Mouse (Mus musculus): ENCODE measurements around the gene Arap2. TPM values are rescaled to one million over a fixed set of nuclear protein-coding genes. Genes with fewer than 3 reads are reported as not detected.

Gene Arap2
- 1 to 10 TPM; 8.7 to 9.2 TPM for total RNA-seq (2021)
- long read RNA-seq, experiment 1: 0 reads
- long read RNA-seq, experiment 2, full-length matches to known transcripts: 1 of 2 reads
- long read RNA-seq, experiment 2, partial matches to known transcripts: 0 of 2 reads
- long read RNA-seq, experiment 2, other reads (novel, unspliced or antisense): 1 of 2 reads

- intact Hi-C loops (cut with DNase I): loop anchor here (10.0 kb wide), 1 partner anchor 51 kb away; no protein-coding TSS in a partner anchor
- DNase-seq: peak; percentile 79 to 86
Measured at GRCm38 (mm10) chr5:62765784-62766701, at the start of gene Arap2. TSS of gene Arap2 (minus strand) at chr5:62766159.

- intact Hi-C loops (cut with DNase I): no loop called here
- no peak for DNase-seq
Measured at GRCm38 (mm10) chr5:62815741-62816140, 49.8 kb upstream of the Arap2 start.

DNA sequence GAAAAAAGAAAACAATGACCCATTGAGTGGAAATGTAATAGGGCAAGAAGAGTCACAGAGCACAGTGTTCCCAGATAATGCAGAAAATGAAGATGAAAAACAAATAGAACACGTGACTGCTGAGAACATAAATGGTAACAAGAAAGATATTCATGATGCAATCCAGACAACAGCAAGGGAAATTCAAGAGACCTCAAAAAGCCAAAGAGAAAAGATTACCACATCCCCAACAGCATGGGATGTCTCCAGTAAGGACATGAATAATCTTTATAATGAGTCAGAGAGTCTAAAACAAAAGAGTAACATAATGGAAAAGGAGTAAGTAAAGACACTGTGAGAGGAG is 48.1 kb upstream of the Arap2 start:
- intact Hi-C loops (cut with DNase I): no loop called here
- DNase-seq: no peak

DNA sequence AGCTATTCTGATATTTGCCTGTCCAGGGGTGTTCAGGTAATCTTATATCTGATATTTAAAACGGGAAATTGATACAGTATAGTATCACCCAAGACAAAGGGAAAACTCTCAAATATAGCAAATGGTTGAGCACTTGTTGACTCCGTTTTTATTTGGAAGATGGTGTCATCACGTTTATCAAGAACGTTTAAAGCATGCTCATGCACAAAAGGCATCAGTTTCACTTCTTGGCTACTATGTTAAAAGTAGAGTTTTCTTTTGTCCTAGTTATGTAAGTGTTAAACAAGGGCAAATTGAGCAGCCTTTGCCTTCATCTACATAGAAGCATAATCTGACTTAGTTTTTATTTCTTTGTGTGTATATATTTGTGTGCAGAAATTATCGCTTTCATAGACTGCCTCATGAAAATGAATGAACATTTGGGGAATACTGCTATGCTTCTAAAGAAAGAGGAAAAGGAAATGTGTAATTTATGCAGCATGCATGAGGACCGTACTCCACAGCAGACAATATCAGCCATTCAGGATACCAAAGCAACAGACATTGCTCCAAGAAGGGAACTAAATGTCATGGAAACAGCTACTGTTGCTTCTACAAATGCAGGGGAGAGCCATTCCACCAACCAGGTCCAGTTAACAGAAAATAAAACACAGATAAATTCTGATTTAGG is 47.6 kb upstream of the Arap2 start, which contains the start of gene Dthd1:
Gene Dthd1 (plus strand): TSS at position 422 of the 670 bp plus-strand sequence.
- no peak for DNase-seq
- intact Hi-C loops (cut with DNase I): no loop called here

DNA sequence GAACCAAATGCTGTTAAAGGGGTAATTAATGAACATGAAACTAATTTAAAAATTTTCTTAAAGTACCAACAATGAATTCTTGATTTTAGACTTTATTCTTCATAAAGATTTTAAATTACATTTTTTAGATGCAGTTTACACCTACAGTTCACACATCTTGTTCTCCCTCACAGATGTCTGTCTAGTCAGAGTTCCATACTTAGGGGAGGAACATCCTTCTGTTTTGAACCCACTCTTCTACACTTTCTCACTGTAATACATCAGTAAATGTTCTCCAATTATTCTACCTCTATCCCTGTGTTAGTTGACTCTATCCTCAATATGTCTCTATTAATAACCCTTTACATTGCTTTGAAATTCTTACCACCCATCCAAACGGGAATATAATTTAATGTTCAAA is 26.8 kb upstream of the Arap2 start:
- no peak for DNase-seq

GRCm38 (mm10) chr5:62790921-62791564 is 25.1 kb upstream of the Arap2 start:
- intact Hi-C loops (cut with DNase I): no loop called here
- DNase-seq: no peak

More for the DNA sequence above, 26.8 kb upstream of the Arap2 start:
- intact Hi-C loops (cut with DNase I): no loop called here

DNA sequence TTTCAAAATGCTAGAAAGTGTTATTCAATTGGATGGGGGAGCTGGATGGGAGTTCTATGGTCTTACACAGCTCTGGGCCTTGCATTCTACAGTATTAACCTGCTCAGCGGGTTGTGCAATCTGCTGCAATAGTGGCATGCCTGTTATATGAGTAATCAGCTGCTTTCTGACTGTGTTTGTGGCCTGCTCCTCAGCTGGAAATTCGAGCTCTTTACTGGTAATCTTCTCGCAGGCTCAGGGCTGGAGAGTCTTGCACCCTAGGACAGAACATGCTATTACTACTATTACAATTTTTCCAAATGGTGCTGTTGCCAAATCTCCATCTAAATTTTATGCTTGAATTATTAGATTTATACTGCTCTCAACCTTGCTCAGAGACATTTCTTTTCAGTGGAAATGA is 20.9 kb upstream of the Arap2 start:
- DNase-seq: no peak
- intact Hi-C loops (cut with DNase I): no loop called here

DNA sequence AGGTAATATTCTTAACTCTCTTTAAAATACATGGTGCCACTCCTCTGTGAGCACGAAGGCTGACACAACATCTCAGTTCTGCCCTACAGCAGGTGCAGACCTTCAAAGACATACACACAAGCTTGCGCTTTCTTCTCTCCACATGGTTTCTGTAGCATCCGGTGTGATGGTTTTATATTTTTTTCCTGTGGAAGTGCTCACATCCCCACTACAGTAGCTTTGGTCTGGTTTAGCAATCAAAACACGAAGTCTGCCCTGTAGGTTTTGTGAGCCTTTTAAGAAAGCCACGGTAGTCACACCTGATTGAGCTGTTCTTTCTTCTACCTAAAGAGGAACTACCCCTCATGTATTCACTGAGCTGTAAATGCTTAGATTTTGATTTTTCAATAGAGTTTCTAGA is 12.7 kb upstream of the Arap2 start:
- no peak for DNase-seq
- intact Hi-C loops (cut with DNase I): no loop called here

GRCm38 (mm10) chr5:62777804-62778203 is 11.8 kb upstream of the Arap2 start:
- intact Hi-C loops (cut with DNase I): no loop called here
- DNase-seq: no peak

DNA sequence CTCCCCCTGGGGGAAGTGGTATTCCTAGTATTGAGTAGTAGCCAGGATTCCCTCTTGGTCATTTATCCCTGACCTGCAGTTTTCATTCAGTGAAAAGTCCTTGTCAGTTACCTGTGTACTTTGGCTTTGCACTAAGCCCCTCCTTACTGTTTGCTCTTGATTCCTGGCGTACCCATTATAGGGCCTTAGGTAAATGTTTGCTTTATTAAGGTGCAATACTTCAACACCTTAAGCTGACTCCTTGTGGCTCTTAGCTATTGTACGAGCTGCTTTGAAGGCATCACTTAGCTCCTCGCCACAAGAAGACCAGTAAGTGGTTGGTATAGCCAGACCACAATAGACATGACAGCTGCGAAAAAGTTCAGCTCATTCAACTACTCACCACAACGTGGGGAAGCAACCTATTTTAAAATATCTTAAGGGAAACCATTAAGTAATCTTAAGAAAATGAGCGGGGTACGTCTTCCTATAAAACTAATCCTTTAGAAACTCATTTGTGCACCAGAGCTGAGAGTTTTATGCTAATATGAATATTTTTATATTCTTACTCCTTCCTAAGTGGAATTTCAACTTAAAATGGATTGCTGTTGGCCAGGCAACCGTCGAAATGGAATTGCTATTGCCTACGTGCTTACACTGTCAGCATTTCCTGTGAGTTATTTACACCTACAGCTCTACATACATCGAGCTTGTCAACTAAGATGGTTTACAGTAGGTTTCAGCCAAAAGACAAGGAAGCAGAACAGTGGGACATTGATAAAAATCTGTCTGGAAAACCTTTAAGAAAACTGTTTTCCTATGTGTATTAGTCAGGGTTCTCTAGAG is 6.0 kb upstream of the Arap2 start:
- DNase-seq: no peak

GRCm38 (mm10) chr5:62765459-62765783 is 538 bp downstream of the Arap2 start:
- intact Hi-C loops (cut with DNase I): loop anchor here (10.0 kb wide), 1 partner anchor 51 kb away; no protein-coding TSS in a partner anchor

More for the DNA sequence above, 6.0 kb upstream of the Arap2 start:
- intact Hi-C loops (cut with DNase I): no loop called here

DNA sequence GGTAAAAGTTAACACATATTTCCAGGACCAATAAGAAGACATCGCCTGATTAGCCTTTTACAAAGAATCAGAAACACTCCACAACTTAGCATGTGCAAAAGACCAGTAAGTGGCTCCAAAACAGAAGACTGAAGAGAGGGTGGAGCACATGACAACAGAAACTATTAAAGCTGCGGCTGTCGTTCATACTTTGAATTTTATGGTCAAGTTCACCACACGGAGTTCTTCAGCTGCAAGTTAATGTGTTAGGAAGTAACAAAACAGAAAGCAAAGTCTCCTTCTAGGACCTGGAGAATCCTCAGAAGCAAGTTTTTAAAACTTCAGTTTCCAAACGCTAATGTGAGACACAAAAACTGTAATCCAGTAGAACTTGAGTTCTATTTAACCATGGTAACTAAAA is 1.8 kb downstream of the Arap2 start:
- DNase-seq: no peak
- intact Hi-C loops (cut with DNase I): loop anchor here (10.0 kb wide), 1 partner anchor 49 kb away; no protein-coding TSS in a partner anchor

More at GRCm38 (mm10) chr5:62765459-62765783, 538 bp downstream of the Arap2 start:
- no peak for DNase-seq

DNA sequence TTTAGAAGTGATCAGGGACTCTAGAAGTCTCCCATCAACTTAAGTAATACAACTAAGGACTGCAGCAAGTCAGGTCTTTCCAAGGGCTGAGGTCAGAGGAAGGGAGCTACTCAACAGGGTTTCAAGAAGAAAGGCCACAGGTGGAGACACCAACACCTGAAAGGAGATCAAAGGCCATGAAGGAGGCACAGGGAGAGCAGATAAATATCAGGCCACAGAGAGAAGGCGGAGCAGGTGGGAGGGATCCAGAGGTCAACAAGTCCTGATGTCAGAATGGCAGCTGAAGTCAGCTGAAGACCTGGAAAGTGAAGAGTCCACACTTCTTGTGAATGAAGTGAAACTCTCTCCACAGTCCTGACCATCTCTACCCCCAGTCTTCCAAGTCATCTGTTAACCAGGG is 2.9 kb downstream of the Arap2 start:
- DNase-seq: no peak
- intact Hi-C loops (cut with DNase I): loop anchor here (10.0 kb wide), 1 partner anchor 48 kb away; no protein-coding TSS in a partner anchor

- intact Hi-C loops (cut with DNase I): loop anchor here (10.0 kb wide), 1 partner anchor 48 kb away; no protein-coding TSS in a partner anchor
- no peak for DNase-seq
Measured at GRCm38 (mm10) chr5:62762298-62762960, 3.5 kb downstream of the Arap2 start.

DNA sequence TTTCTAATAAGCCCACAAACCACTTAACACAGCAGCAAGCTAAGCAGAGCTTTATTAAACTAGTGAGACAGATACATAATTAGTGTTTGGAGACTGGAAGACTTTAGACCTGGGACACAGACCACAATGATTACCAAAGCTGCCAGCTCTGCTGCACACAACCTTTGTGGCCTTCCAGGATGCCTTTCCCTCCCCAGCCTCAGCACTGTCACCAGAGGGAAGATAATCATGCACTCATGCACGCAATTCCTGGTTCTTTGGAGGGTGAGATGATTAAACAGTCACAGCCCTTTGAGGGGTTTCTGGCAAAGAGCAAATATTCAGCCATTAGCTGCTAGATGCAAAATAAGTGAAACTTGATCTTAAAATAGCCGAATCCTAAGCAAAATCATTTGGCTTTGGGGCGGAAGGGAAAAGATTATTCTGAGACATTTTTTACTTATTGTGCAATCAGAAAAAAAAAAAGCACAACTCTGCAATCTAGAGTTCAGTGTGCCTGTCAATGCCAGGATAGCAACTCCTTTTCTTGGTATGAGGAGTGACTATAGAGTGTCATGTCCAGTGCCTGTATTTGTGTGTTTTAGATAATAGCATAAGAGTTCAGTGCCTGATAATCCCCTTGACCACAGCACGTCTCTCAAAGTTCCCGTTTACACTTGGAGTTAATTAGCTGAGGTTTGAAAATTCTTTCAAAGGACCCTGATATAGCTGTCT is 5.0 kb downstream of the Arap2 start:
- intact Hi-C loops (cut with DNase I): loop anchor here (10.0 kb wide), 1 partner anchor 46 kb away; no protein-coding TSS in a partner anchor
- DNase-seq: no peak

DNA sequence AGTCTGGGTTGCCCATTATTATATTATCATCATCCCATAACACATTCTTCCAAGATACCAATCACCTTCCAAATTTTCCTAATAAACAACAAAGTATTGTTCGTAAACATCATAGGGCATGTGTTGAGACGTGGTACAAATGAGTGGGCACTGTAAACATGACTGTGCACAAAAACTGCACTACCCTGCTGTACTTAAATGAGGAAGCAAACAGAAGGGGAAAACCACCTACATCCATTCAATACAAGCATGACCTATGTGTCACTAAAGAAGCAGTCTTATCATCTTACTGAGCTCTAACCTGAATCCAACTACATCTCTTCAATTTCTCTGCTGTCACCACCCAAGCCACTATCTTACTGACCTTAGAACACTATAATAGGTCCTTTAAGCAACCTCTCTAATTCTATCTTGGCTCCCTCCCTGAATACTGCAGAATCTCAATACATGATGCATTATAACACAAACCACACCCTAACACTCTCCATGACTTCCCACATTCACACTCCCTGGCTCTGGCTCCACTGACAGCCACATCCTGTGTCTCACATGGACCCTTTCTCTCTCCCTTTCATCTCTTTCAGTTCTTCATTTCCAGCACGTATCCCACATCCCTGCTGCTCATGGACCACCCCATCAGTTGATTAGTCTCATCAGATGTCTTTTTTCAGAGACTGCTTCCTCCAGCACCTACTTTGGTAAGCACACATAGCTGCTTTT is 10.0 kb downstream of the Arap2 start:
- no peak for DNase-seq
- intact Hi-C loops (cut with DNase I): no loop called here

- intact Hi-C loops (cut with DNase I): no loop called here
- no peak for DNase-seq
Measured at GRCm38 (mm10) chr5:62752934-62753333, 13.0 kb downstream of the Arap2 start.

GRCm38 (mm10) chr5:62751692-62752091 is 14.3 kb downstream of the Arap2 start:
- intact Hi-C loops (cut with DNase I): no loop called here
- DNase-seq: no peak

Measured in heart, postnatal 14 days (tissue).